Mouse (Mus musculus): ENCODE results near the gene Fam214b.
"Not testable (repeated sequence)": the region's sequence is repeated elsewhere in the genome, so short reads cannot be mapped to it uniquely, and the experiment has no call there.

DNA sequence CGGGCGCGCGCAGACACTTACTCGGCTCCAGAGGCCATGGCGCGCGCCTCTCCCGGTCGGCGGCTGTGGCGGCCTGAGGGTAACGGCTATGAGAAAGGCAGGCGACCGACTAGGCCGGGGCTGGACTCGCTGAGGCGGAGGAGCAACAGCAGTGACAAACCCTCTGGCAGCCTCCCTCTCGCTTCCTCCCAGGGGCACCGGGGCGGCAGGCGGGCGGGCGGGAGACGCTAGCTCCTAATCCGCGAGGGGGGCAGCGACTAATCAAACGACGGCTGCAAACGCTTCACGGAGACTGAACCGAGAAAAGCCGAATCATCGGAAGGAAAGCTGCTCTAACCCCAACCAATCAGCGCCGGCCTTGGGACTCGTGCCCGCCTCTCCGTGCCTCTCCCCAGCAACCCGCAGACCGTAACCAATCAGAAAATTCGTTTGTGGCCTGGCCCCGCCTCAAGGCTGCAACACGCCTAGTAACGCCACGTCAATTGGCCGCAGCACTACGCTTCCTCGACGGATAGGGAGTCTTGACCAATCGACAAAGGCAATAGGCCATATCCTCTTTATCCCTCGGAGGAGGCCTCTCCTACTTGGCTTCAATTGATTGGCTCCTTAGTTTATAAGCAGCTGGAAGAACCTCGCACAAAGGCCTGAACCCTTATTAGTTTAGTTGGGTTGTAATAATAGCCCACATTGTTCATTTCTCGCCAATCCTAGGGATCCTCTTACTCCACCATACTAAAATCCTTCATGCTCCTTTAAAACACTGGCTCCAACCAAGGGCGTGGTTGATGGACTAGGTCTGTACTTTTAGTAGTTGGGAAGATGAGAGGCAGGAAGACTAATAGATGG is 45.7 kb downstream of the Fam214b start, which contains the start of gene Vcp:
- TF ChIP-seq KAT2A (conservative IDR thresholded peaks at IDR 0.05; ENCODE audit: low read depth, low read length) (peak; percentile 57), POLR2A (IDR thresholded peaks at IDR 0.05; ENCODE audit: control insufficient read depth in 1 of 2, insufficient read depth in 1 of 2, low read depth in 1 of 2, low read length in 2 of 2, poor library complexity in 1 of 2) (peak; percentile 43 to 75; a peak in 2 of 4 replicates), USF1 (IDR thresholded peaks at IDR 0.05; ENCODE audit: low read depth, low read length) (peak; percentile 46; the same call in 1 of the 2 replicates), ETS1 (IDR thresholded peaks at IDR 0.05; ENCODE audit: low read depth, low read length) (peak; percentile 22; the same call in 1 of the 2 replicates), E2F4 (IDR thresholded peaks at IDR 0.05; ENCODE audit: borderline replicate concordance, low read depth, low read length) (0 out of 2 replicates have a peak, but pooled peaks have one; percentile 22)
- not testable (repeated sequence) for TF ChIP-seq GATA1 (IDR thresholded peaks at IDR 0.05; ENCODE audit: low read depth, low read length); CTCF (IDR thresholded peaks at IDR 0.05 in 2 of 3, conservative IDR thresholded peaks at IDR 0.05 in 1 of 3; ENCODE audit: control insufficient read depth in 1 of 3, insufficient read depth in 1 of 3, low read depth in 2 of 3, low read length in 3 of 3, poor library complexity in 1 of 3, severe bottlenecking in 1 of 3); RAD21 (IDR thresholded peaks at IDR 0.05; ENCODE audit: low read depth, low read length); BHLHE40 (IDR thresholded peaks at IDR 0.05; ENCODE audit: borderline replicate concordance, low read depth, low read length); TAL1 (IDR thresholded peaks at IDR 0.05; ENCODE audit: low read length); UBTF (IDR thresholded peaks at IDR 0.05; ENCODE audit: borderline replicate concordance, insufficient read depth, low read depth, low read length); MEF2A (IDR thresholded peaks at IDR 0.05; ENCODE audit: extremely low read depth, insufficient replicate concordance, low read depth, low read length, poor library complexity, severe bottlenecking)
